Mouse (Mus musculus) kidney, postnatal 4 days (tissue): ENCODE measurements around the gene Crp.

ENCODE experiments used
- DNase-seq, 2 experiments: peaks; one replicate each; pipeline ENCODE4 v3.0.0; 2021; ENCODE audit warnings: mixed read lengths in 2 of 2

Gene Crp

DNA sequence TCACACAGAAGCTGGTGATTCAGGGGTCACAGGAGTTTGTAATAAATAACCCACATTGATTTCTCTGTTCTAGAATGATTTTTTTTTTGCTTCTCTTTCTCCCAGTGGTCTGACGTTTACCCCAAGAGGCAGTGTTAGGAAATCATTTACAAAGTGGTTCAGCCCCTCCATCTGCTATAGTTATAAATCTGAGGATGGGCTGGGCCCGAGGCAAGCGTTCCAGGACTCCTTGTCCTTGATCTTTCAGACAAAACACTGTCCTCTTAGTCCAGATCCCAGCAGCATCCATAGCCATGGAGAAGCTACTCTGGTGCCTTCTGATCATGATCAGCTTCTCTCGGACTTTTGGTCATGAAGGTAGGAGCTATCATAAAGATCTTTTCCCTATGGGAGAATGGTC lies at the start of gene Crp:
Crp (plus strand) TSS at position 212 of the 400 bp plus-strand sequence.
- no peak for DNase-seq

GRCm38 (mm10) chr1:172649396-172649795 lies 48.5 kb upstream of the Crp start:
- no peak for DNase-seq

DNA sequence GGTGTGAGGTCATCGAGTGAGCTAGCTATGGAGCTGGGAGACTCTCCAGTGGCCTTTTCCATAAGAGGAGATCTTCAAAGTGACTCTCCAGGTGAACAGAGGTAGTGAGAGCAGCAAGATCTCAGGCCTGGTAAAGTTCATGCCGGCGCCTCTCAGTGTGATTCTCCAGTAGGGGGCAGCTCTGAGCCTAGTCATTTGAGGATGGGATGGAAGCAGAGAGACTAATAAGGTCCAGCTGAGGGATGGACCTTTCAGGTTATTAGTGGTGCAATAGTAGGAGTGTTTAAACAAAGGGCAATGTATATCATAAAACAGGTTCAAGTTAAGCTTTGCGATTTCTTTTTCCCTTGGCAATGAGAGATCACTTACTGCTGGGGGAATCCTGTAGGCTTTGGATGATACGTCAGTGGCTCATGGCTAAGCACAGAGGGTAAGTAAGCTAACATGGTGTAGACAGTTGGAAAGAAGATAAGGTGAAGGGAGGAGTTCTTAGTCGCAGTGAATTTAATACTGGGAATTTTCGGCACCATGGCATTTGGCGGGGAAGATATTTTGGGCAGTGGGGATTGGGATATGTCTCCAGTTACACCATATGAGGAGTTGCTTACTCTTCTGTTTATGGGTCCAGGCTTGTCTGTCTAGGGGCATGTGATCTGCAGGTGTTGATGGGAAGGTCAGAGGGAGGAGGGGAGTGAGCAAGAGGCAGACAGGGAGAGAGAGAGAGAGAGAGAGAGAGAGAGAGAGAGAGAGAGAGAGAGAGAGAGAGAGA lies 47.2 kb upstream of the Crp start:
- peak; percentile 42 to 49 for DNase-seq

- DNase-seq, result no peak
These were observed 46.4 kb upstream of the Crp start for GRCm38 (mm10) chr1:172651288-172651987.

DNA sequence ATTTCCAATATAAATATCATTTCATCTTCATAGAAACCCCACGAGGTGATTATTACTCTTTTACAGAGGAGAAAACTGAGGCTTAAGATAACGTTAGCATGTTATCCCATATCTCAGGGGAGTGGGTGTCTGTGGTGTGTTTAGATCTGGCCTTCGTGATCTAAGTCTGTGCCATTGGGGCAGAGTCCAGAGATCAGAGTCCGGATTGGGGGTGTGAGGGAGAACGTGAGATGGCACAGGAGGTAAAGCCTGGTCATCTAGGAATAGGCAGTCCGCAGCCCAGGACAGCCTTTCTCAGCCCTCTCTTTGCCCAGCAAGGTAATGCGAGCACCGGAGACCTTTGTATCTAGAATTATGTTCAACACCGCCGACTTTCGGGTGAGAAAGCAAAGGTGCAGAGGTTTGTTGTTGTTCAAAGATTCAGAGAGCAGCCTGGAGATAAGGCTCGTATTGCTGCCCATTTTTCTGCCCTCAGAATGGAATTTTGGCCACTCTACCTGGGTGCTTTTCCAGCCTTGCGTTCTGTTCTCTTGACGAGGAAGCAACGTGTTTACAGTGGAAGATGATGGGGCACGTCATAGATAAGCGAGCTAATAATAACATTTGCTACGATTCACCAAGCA lies 45.7 kb upstream of the Crp start:
- DNase-seq, result no peak

DNA sequence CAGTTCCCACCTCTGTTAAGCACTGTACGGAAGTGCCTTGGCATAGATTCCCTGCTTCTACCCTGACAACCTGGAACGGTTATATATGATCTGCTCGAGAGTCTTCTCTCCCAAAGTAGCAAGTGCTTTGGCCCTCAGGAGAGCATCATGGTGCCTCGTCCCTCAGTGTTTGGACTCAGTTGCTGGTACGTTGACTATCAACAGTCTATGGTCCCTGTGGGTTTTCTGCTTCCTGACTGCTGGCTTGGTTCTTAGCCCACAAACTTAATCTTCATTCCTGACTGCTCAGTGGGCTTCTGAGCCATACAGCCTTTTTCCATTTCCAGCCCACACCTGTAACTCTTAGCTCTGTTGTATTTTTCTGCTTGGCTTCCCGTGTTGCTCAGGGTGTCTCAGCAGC lies 44.0 kb upstream of the Crp start:
- no peak for DNase-seq

GRCm38 (mm10) chr1:172657266-172657665 lies 40.6 kb upstream of the Crp start:
- no peak for DNase-seq

DNA sequence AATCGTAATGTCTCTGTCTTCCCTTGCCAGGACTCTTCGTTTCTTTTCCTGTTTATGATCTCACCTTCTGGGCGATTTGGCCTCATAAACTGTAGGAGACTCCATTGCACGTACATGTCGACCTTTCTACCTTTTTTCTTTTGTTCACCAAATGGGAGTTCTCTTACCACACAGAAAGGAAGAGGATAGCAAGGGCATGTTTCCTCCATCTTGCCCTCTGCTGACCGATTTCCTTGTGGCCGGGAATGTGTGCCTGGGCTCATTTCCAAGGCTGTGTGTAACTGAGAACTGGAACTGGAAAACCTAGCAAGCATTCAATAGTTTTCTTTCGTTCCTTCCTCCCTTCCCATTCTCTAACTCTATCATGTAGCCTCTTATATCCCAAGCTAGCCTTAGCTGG lies 38.2 kb upstream of the Crp start:
- no peak for DNase-seq

DNA sequence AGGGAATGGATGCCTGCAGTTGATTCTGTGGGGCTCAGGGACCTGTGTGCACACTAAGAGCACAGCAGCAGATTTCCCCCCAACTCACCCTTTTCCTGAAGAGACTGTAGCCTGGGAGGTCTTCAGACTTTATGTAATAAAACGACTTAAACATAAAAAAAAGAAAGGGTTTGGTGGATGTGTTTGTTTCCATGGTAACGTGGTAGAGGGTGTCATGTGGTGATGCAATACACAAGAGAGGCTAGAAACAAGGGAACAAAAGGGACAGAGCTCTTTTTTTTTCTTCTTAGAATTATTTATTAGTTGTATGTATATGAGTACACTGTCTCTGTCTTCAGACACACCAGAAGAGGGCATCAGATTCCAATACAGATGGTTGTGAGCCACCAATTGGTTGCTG lies 32.4 kb upstream of the Crp start:
- DNase-seq, result no peak

- no peak for DNase-seq
These were observed 30.3 kb upstream of the Crp start for GRCm38 (mm10) chr1:172667597-172667996.

DNA sequence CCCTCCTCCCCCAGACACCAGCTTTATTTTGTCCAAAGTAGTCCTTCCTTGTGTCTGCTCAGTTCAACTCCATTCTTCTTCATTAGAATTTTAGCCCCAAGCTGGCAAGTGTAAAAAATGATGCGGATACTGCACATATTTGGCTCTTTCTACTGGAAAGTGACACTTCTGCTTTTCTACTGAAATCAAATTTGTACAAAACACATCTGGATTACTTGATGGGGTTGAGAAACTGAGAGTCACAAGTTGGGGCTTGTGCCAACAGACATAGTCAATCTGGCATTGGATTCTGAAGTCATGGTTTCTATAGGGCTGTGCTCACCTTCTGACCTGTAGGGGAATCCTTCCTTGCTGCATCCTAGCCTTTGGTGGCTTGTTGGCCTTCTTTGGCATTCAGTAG lies 27.1 kb upstream of the Crp start:
- no peak for DNase-seq

DNA sequence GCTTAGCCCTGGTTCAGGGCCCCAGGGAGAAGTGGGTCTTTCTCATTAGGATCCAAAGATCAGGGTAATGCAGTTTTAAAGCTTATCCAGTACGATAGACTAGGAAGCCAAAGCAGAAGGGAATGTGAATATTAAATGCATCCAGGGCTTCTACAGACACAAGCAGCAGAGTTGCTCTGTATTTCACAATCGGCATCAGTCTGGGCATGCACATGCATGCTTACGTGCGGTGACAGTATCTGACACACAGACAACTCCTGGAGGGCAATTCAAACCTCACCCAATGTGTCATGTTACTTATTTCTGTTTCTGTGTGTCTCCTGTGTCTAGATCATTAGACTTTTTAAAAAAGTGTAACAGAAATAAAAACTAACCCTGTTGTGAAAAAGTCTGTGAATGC lies 17.1 kb upstream of the Crp start:
- no peak for DNase-seq

GRCm38 (mm10) chr1:172683551-172683950 lies 14.3 kb upstream of the Crp start:
- no peak for DNase-seq

- no peak for DNase-seq
These were observed 13.9 kb upstream of the Crp start for GRCm38 (mm10) chr1:172683957-172684356.

- no peak for DNase-seq
These were observed 12.7 kb upstream of the Crp start for GRCm38 (mm10) chr1:172685178-172685577.

- no peak for DNase-seq
These were observed 433 bp upstream of the Crp start for GRCm38 (mm10) chr1:172697422-172697821.

- DNase-seq, result no peak
These were observed 3.0 kb downstream of the Crp start for GRCm38 (mm10) chr1:172700814-172701213.

DNA sequence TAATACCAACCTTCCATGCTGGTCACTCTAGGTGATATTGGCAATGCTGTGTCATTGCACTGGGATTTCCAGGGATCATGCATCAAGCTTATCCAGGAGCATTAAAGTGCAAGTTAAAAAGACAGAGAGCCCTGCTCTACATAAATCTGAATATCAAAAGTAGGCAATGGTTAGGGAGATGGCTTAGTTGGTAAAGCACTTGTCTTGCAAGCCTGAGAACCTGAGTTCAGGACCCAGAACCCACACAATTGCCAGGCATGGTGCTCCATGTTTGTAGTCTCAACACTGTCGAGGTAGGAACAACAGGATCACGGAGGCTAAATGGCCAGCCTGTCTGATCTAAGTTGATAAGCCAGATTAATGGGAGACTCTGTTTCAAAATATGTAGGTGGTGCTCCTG lies 3.5 kb downstream of the Crp start:
- DNase-seq, result no peak

- DNase-seq, result no peak
These were observed 4.0 kb downstream of the Crp start for GRCm38 (mm10) chr1:172701901-172702300.

DNA sequence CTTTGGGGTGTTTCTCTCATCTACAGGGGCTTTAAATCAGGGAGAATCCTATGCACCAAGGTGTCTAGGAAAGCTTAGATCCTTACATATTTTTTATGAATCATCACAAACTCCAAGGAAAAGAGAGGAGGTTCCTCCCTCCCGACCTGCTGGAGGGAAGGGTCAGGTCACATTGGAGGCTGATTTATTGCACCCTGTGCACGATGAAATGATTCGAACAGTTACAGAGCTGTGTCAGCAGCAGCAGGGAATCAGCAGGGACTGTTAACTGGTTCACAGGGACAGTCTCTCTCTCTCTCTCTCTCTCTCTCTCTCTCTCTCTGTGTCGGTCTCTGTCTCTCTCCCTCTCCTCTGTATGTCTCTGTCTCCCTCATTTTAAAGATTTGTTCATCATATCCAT lies 6.9 kb downstream of the Crp start:
- DNase-seq, result no peak

GRCm38 (mm10) chr1:172706243-172706642 lies 8.4 kb downstream of the Crp start:
- DNase-seq, result no peak

- no peak for DNase-seq
These were observed 12.0 kb downstream of the Crp start for GRCm38 (mm10) chr1:172709788-172710350.

GRCm38 (mm10) chr1:172711396-172711795 lies 13.5 kb downstream of the Crp start:
- DNase-seq, result no peak

DNA sequence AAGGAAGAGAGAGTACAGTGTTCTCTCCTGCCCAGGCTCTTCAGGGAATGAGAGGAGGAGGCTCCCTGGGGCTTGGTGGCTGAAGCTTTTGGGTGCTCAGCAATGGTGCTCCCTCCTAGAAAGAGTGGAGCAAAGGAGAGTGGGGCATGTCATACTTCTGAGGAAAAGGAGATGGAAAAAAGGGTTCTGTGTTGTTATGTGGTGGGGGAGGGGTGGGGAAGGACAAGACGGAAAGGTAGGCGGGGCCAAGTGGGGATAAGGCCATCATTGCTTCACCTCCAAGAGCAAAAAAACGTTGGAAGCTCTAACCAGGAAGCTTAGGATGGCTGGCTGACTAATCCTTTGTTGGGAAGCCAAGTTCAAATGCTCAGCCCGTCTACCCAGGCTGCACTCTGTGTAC lies 14.1 kb downstream of the Crp start:
- DNase-seq, result no peak
